Mouse (Mus musculus) limb, embryonic 14.5 days (tissue): Measurements from ENCODE around the gene Psmb8. TPM values are rescaled to one million over a fixed set of nuclear protein-coding genes. Genes with fewer than 3 reads are reported as not detected.

Experiments
- ATAC-seq: fragments of 200-750 bp; cut with Nextera tagmentation; 2 replicates; pipeline ENCODE4 v1.8.0; 2017; ENCODE audit warnings: low read depth, moderate number of reproducible peaks, moderate TSS enrichment; ENCODE audit not compliant: low FRiP score
- DNase-seq: peaks from one replicate; pipeline ENCODE4 v3.0.0-alpha.2; 2015; ENCODE audit warnings: low spot score
- H3K27ac ChIP-seq: fragments of 300-500 bp; sonication (generic); replicated peaks from 2 replicates; pipeline ENCODE4 v1.5.1; 2014; ENCODE audit warnings: low read depth, mild to moderate bottlenecking, low read length, moderate library complexity, mixed read lengths
- H3K27me3 ChIP-seq: fragments of 300-500 bp; sonication (generic); 2 replicates; pipeline ENCODE4 v1.6.1; 2014; ENCODE audit warnings: low read length, mixed read lengths; ENCODE audit not compliant: control insufficient read depth, insufficient read depth
- H3K36me3 ChIP-seq: fragments of 300-500 bp; sonication (generic); 2 replicates; pipeline ENCODE4 v1.6.1; 2014; ENCODE audit warnings: mild to moderate bottlenecking, low read length, moderate library complexity, mixed read lengths; ENCODE audit not compliant: control insufficient read depth, insufficient read depth
- H3K4me1 ChIP-seq: fragments of 300-500 bp; sonication (generic); 2 replicates; pipeline ENCODE4 v1.6.1; 2014; ENCODE audit warnings: antibody characterized with exemption, low read length, mixed read lengths; ENCODE audit not compliant: control insufficient read depth, insufficient read depth
- H3K4me2 ChIP-seq: fragments of 300-500 bp; sonication (generic); replicated peaks from 2 replicates; pipeline ENCODE4 v1.6.1; 2014; ENCODE audit warnings: low read depth, mild to moderate bottlenecking, low read length, moderate library complexity; ENCODE audit not compliant: severe bottlenecking
- H3K4me3 ChIP-seq: fragments of 300-500 bp; sonication (generic); replicated peaks from 2 replicates; pipeline ENCODE4 v1.5.1; 2014; ENCODE audit warnings: low read length
- H3K9ac ChIP-seq: fragments of 300-500 bp; sonication (generic); 2 replicates; pipeline ENCODE4 v1.6.1; 2014; ENCODE audit warnings: mild to moderate bottlenecking, low read depth, low read length, moderate library complexity; ENCODE audit not compliant: severe bottlenecking
- H3K9me3 ChIP-seq: fragments of 300-500 bp; sonication (generic); 2 replicates; pipeline ENCODE4 v1.6.1; 2016; ENCODE audit warnings: low read length; ENCODE audit not compliant: control insufficient read depth
- POLR2A ChIP-seq: fragments of 200-500 bp; IDR thresholded peaks from 2 replicates; pipeline ENCODE4 v1.8.0; 2012; ENCODE audit warnings: inconsistent platforms, mild to moderate bottlenecking, moderate library complexity, borderline replicate concordance; ENCODE audit not compliant: insufficient read depth, insufficient read length; ENCODE audit errors: extremely low read depth
- WGBS: fragments of 180-500 bp; shearing (Covaris S2); extraction: QIAGEN DNeasy Blood & Tissue Kit; methylation state at CpG from one replicate; pipeline ENCODE4 v1.1.7; 2014; 5-methylcytosine and 5-hydroxymethylcytosine counted together
- polyA plus RNA-seq, 2 experiments: library from polyadenylated mRNA; depleted of rRNA in 1 of 2; stranded (reverse) in 1 of 2; unstranded in 1 of 2; fragments of >200 nt; fragmentation: Nextera tagmentation in 1 of 2; extraction: Ambion mirVana in 1 of 2; gene quantifications; 2 replicates each; pipeline versions ENCODE4 v1.2.1 to v1.2.3; 2012 to 2014

Gene Psmb8
- polyA plus RNA-seq, 2 experiments: 6.8 to 9.2 TPM

- no peaks in the 10 kb centered on the region for H3K27me3 ChIP-seq
- H3K4me3 ChIP-seq: no peak overlapping the region
- no peak for DNase-seq
- WGBS: 0% methylated on average over 2 of the region's 2 CpGs
- no peaks in the 10 kb centered on the region for H3K36me3 ChIP-seq
- H3K27ac ChIP-seq: no peak overlapping the region
- no peak for TF ChIP-seq POLR2A
- peaks cover 4% of the 10 kb centered on the region; the same call in 1 of the 2 replicates for H3K9me3 ChIP-seq
- H3K9ac ChIP-seq: no peak overlapping the region
- no peaks in the 10 kb centered on the region for H3K4me1 ChIP-seq
- ATAC-seq: 0 out of 2 replicates have a peak, but pooled peaks have one; percentile 55
- H3K4me2 ChIP-seq: no peak overlapping the region
Observed at GRCm38 (mm10) chr17:34169279-34169678, 28.2 kb upstream of the Psmb8 start.

- no peak for ATAC-seq
- Histone ChIP-seq H3K4me1 (no peaks in the 10 kb centered on the region), H3K27me3 (no peaks in the 10 kb centered on the region), H3K4me3 (no peak overlapping the region), H3K27ac (no peak overlapping the region), H3K9me3 (peaks cover 4% of the 10 kb centered on the region; the same call in 1 of the 2 replicates), H3K4me2 (no peak overlapping the region), H3K36me3 (no peaks in the 10 kb centered on the region), H3K9ac (no peak overlapping the region)
- DNase-seq: no peak
- TF ChIP-seq POLR2A: no peak
- 16% methylated on average over 4 of the region's 4 CpGs for WGBS
Observed at GRCm38 (mm10) chr17:34170487-34170876, 27.0 kb upstream of the Psmb8 start.

- Histone ChIP-seq H3K36me3 (no peaks in the 10 kb centered on the region), H3K9ac (no peak overlapping the region), H3K4me1 (no peaks in the 10 kb centered on the region), H3K27ac (no peak overlapping the region), H3K4me3 (no peak overlapping the region), H3K27me3 (no peaks in the 10 kb centered on the region), H3K9me3 (peaks cover 4% of the 10 kb centered on the region; the same call in 1 of the 2 replicates), H3K4me2 (no peak overlapping the region)
- 41% methylated on average over 13 of the region's 13 CpGs for WGBS
- no peak for TF ChIP-seq POLR2A
- DNase-seq (peak; percentile 75), ATAC-seq (no peak)
Observed at GRCm38 (mm10) chr17:34170877-34171498, 26.5 kb upstream of the Psmb8 start.

- no peaks in the 10 kb centered on the region for H3K36me3 ChIP-seq
- ATAC-seq: no peak
- H3K4me2 ChIP-seq: no peak overlapping the region
- H3K9ac ChIP-seq: no peak overlapping the region
- no peak overlapping the region for H3K4me3 ChIP-seq
- H3K27ac ChIP-seq: no peak overlapping the region
- WGBS: 91% methylated on average over 5 of the region's 5 CpGs
- no peak for DNase-seq
- H3K4me1 ChIP-seq: no peaks in the 10 kb centered on the region
- no peak for TF ChIP-seq POLR2A
- H3K27me3 ChIP-seq: no peaks in the 10 kb centered on the region
- H3K9me3 ChIP-seq: peaks cover 12% of the 10 kb centered on the region; the same call in 1 of the 2 replicates
Observed at GRCm38 (mm10) chr17:34172528-34172927, 25.0 kb upstream of the Psmb8 start.

- no peak for TF ChIP-seq POLR2A
- Histone ChIP-seq H3K27me3 (no peaks in the 10 kb centered on the region), H3K27ac (no peak overlapping the region), H3K9ac (no peak overlapping the region), H3K4me1 (no peaks in the 10 kb centered on the region), H3K36me3 (no peaks in the 10 kb centered on the region), H3K4me3 (no peak overlapping the region), H3K9me3 (peaks cover 12% of the 10 kb centered on the region; the same call in 1 of the 2 replicates), H3K4me2 (no peak overlapping the region)
- ATAC-seq: no peak
- 71% methylated on average over 1 of the region's 1 CpGs for WGBS
- no peak for DNase-seq
Observed at GRCm38 (mm10) chr17:34174075-34174474, 23.4 kb upstream of the Psmb8 start.

GRCm38 (mm10) chr17:34177179-34177578 is 20.3 kb upstream of the Psmb8 start:
- Histone ChIP-seq H3K4me1 (no peaks in the 10 kb centered on the region), H3K4me2 (no peak overlapping the region), H3K36me3 (no peaks in the 10 kb centered on the region), H3K27ac (no peak overlapping the region), H3K9ac (no peak overlapping the region), H3K4me3 (no peak overlapping the region), H3K27me3 (no peaks in the 10 kb centered on the region), H3K9me3 (peaks cover 12% of the 10 kb centered on the region; the same call in 1 of the 2 replicates)
- DNase-seq (no peak), ATAC-seq (no peak)
- 67% methylated on average over 4 of the region's 4 CpGs for WGBS
- no peak for TF ChIP-seq POLR2A
